Mouse (Mus musculus) kidney, adult 8-10 months (tissue): ENCODE data around the gene Chst4.
"Not testable (repeated sequence)": the region's sequence is repeated elsewhere in the genome, so short reads cannot be mapped to it uniquely, and the experiment has no call there.

Experiments used
- DNase-seq, 2 experiments: peaks; one replicate each; pipeline ENCODE4 v3.0.0; 2022

Chst4 gene

DNA sequence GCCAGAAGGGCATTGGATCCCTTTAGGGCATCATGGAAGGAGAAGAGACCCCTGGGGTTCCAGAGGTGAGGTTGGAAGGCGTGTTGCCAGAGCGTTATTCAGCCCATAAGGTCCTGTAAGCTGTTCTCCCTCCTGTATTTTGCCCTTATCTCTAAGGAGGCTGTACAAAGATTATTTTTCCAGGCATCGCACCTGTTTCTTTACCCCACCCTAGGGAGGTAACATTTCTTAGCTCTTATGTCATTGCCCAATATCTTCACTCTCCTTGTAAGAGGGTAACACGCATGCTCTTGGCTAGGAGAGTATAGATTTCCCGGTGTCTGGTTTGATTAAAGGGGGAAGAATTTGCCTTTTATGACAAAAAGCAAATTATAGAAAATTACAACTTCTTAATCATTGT lies at the start of gene Chst4:
Chst4 (minus strand) TSS at position 82 of the 400 bp plus-strand sequence.
- DNase-seq = no peak

DNA sequence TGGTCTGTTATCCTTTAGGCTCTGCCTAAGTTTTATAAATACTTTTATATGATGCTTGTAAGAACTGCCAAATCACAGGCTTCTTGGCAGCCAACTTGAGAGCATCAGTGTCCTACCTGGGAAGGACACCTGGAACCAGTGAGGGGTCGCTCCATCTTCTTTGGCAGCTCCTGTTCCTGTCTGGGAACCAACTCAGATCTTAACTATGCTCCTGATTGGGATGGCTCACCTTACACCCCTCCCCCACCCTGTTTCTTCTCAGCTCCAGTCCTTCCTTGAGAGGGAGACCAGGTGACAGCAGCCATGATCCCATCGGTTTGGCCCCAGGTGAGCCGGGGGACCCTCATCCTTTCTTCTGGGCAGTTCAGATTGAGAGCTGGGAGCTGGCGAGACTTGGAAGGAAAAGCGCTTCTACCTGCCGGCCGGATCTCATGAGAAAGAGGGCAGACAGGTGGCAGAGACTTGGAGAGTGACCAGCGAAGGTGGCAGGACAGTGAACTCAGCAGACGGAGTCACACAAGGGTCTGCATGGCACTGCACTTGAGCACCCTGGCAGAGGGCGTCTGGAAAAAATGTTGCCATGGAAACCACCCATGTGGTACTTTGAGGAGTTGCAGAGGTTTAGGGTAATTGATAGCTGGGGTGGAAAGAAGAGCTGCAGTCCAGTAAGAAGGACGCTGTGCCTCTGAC lies 43.0 kb upstream of the Chst4 start:
- no peak for DNase-seq

DNA sequence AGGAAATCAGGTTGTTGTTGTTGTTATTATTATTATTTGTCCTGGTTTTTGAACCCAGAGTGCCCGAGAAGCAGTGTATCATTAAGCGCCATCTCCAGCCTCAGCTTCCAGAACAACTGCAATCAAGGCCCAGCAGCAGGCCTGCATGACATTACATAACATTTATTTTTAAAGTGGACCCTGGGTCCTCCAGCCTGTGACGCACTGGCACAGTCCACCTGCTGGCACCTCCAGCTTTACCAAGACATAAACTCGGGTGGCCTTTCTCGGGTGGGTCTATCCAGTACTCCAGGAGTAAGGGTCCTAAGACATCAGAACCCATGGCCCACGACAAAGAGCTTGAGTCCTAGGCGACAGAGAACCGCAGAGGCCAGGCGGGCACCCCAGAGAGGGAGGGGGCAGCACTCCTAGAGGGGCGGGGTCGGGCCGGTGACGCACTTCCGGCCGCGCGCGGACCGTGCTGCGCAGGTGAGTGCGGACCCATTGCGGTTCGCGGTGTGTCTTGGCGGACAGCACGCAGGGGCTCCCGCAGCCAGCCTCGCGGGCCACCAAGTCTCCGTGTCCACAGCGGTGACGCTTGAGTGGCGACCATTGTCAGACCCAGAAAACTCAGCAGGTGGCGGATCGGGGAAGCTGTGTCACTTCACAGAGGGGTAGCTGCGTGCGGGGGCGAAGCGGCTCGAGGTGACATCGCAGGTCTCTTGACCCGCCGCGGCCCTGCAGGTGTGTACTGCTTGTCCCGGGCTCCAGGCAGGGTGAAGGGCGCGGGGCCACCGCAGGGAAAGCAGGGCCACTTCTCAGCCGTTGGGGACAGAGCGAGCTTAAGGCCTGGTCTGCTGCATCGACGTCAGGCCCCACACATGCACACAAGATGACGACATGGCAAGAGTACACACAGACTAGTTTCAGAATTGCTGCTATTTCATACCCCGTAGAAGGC lies 40.0 kb upstream of the Chst4 start, which contains the start of gene Zfp612:
Zfp612 (plus strand) TSS at position 465 of the 940 bp plus-strand sequence.
- peak; percentile 52 to 67 for DNase-seq

DNA sequence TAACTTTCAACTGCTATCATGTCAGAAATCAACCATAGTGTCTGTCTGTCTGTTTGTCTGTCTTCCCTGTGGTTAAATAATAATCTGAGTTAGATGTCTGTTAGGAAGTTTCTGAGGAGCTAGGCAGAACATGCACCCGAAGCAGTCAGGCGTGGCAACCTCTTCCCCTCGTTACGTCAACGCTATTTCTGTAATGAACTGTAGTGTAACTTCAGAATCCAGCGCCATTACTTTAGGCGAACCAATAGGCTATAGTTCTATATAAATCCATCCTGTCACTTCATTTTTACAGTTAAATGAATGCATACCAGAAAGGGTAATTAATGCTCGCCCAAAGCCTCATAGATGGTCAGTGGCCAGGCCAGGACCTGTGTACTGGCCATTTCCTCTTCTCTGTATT lies 35.0 kb upstream of the Chst4 start:
- DNase-seq = peak in 1 of 2 experiments; percentile 20

DNA sequence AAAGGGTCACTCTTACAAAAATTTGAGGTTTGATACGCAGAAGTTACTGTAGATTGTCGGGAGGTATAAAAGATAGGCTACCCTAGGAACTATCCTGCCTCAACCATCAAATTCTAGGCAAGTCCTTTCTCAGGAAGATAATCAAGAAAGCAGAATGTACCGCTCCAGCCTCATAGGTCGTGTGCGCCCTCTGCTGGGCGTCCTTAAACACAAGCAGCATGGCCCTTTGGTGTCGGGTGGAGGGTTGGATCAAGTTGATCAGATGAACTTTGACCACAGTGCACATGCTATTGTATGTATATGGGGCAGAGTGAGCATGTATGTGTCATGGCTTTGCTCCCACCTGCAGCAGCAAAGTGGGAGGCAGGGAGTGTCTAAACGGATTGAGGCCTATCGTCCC lies 32.1 kb upstream of the Chst4 start:
- peak; percentile 11 to 54 for DNase-seq

DNA sequence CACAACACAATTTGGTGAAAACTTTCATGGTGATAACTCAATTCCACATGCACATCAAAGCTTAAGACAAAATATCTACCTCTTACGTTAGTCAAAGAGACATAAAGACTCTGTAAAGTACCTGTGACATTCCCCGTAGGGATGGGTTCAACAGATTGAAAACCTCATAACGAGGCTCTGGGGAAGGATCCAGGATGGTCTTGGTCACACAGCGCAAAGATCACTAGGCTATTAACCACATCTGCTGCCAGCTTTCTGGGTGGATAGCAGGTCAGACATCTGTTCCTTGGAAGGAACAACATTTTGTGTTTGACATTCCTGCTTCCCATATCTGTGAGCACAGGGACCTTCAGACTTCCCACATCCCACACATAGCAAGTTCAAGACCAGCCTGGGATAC lies 30.2 kb upstream of the Chst4 start:
- no peak for DNase-seq

DNA sequence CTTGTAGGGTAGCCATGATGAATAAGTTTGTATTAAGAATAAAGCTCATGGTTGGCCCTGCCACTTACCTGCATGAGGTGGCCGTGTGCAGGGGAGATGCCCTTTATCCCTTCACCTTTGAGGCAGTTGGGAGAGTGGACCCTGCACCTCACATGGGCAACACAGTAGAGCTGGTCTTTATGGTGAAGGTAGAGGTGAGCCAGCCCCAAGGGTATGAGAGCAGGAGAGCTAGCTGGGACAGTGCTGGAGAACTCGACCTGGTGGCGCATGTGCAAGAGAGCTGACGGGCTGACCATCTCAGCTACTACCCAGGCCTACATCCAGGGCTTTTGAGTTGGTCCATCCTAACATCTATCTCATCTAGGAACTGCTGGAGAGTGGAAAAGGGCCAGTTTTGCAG lies 26.1 kb upstream of the Chst4 start:
- DNase-seq = no peak

DNA sequence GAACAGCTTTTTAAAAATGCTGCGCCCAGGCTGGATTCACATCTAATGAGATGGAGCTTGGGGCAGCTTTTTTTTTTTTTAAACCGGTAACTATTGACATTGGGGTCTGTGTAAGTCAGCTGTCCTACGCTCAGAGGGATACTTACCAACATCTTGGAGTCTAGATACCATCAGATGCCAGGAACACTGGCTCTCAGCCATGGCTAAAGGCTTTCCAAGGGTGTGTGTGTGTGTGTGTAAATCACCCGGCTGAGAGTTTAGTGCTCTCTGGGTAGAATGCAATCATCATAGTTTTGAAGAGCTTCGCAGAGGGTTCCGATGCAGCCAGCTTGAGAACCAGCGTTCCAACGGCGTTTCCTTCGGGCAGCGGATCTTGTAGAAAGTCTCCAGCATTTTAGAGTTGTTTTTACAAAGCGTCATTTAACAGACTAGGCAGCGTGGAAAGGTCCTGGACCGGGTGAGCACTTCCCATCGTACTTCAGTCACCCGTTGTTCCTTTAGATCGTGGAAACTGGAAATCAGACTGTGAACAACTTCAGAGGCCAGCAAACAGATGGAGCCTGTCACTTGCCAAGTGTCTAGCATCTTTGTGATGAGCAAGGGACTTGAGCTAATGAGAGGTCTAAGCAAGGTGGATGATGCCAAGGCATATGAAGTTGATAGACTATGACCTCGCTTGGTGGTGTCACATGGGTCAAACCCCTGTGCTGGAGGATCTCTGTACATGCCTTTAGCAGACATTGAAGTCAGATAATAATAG lies 25.2 kb upstream of the Chst4 start:
- DNase-seq = no peak

DNA sequence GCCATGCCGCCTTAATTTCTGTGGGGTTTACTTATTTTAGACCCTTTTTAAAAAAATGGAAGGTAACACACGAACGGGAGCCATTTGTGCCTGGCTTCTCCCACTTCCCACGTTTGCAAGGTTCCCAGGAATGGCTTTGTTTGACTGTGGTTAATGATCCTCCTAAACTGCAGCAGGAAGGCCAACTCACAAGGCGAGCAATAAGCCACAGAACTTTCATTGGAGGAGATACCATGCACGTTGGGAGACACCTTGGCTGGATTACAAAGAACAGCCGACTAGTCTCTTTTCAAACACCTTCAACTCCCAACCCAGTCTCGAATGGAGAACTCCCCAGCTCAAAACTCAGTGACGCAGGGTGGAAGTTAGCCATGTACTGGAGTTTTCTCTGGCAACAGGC lies 24.6 kb upstream of the Chst4 start:
- no peak for DNase-seq

DNA sequence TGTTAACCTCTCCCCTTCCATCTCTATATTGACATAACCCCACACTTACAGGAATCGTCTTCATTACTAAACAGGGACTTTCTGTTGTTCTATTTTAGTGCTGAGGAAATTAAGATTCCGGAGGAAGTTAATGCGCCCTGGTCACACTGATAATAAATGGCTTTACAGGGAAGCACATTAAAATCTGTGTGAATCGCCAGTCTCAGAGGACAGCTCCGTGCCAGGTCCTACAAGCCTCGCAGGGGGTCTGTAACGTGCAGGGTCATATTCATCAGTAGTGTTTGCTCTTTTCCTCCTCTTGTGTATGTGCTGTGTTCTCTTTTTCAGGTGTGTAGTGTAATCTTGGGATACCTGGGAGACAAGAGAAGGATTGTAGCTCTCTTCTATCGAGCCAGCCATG lies 18.7 kb upstream of the Chst4 start:
- DNase-seq = no peak

DNA sequence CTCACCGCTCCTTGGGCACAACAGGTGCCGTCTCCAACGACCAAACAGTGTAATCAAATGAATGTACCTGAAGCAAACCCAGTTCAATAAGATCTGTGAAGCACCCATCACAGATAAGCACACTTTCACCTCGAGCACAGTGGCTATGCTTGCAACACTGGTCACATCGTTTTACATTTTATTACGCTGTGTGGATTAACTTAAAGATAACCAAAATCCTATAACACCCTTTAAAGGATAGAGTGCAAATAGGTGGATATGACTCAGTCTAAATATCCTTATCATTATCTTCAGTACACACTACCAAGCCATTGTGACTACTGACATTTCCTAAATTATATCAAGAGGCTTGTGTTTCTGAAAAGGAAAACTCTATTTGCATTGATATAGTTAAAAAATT lies 11.7 kb upstream of the Chst4 start:
- DNase-seq = no peak

DNA sequence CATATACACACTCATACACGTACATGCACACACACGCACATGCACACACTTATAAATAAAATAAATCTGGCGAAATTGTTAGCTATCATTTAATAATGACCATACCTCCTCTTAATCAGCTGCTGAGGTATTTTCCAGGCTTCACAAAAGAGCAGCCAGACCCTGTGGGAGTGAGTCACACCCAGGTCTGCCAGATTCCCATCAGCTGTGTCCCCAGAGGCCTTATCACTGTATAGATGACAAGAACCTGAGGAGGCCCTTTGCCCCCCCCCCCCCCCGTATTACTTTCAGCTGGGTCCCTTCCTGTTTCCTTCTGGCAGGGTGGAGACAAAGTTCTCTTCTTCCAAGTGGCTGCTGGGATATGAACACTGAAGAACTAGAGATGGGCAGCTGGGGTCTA lies 969 bp upstream of the Chst4 start:
- DNase-seq = no peak

DNA sequence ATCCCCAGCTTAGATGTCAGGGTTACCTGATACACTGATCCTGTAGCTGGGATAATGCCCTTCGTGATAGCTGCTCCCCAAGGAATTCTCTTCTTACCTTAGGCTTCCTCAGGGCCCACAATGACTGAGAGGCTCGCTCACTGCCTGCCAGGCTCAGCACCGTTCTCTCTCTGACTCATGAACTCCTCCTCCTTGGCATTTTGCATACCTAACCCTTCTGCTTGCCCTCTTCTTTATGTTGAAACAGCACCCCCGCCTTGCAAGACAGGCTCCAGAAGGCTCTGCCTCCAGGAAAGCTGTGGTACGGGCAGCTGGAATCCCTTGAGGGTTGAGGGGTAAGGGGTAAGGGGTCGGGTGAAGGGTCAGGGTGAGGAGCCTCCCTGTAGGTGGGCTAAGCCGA lies 324 bp downstream of the Chst4 start:
- no peak for DNase-seq

DNA sequence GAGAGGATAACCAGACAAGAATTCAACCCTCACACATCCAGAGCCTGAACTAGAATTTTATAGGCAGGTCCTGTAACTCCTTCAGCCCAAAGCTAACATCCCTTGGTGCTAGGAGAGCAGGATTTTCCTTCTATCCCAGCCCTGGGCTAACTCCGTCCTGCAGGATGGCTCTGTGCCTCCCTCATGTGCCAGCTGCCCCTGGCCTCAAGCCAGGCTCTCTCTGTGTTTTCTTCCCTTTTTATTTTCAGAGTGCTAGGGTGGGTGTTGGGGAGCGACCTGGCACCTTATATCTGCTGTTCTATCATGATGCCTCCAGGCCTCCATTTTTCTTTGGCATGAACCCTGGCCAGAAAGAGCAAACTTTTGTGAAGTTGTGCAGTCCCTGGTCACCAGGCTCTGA lies 3.4 kb downstream of the Chst4 start:
- no peak for DNase-seq

DNA sequence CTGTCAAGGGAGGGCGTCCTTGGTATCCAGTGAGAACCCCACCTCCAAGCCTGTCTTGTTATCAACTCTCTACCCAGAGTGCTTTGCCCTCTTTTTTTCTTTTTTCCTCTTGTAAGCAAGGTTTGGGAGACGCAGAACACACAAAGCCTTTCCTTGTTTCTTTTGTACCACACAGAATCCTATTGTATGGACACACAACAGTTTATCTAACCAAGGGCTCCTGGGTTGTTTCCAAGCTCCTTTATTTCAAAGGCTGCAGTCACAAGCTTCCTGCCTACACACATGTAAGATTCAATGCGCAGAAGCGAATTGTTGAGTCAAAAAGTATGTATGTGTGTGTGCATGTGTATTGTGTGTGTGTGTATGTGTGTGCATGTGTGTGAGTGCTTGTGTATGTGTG lies 5.2 kb downstream of the Chst4 start:
- DNase-seq = no peak

DNA sequence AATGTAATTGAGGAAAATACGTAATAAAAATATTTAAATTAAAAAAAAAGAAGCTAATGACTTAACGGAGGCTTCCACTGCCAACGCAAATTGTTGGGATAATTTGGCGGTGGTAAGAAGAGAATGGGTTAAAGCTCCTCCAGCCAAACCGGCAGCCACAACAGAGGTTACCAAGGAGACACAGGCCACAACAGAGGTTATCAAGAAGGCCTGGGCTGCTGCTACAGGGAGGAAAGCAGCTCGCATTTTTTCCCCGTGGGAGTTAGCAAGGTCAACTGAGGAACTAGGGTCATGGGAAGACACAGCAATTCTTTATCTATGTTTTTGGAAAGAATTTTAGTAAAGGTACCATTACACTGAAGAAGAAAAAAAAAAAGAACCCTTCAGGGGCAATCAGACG lies 5.8 kb downstream of the Chst4 start:
- DNase-seq = not testable (repeated sequence)

DNA sequence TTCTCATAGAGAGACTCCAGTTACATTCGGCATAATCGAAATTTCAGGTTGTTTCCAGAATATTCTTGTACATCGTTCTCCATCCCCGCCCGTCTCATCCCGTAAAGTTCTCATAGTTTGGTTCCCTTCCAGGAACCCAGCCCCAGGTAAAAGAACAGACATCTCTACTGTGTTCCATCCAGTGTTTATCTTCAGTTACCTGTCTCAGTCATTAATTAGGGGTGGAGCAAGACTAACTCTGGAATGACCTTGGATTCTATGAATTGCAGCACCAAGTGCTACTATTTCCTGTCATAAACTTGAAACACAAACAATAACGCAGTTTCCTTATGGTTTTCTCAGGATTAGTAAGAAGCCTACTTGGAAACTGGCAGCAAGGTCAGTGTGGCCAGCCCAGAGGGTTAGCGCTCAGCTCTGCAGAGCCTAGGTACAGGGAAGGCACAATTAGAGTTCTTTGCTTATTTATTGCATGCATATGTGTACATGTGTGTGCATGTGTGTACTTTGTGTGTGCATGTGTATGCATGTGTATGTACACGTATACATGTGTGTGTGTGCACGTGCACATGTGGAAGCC lies 16.7 kb downstream of the Chst4 start:
- no peak for DNase-seq

DNA sequence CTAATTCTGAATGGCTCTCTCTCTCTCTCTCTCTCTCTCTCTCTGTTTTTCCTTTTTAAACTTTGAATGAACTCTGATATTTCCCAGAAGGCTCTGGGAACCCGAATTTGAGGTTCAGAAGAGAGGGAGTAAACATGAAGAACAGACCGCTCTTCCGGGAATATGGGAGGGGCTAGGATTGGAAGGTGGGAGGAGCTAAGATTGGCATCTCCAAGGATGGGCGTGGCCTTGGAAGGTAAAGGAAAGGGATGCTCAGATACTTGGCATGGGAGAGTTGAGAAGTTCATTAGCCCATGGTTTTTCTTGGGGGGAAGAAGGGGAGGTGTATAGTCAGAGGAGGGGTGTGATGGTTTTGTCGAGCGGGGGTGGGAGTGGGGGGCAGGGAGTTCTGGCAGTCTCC lies 17.5 kb downstream of the Chst4 start:
- no peak for DNase-seq

DNA sequence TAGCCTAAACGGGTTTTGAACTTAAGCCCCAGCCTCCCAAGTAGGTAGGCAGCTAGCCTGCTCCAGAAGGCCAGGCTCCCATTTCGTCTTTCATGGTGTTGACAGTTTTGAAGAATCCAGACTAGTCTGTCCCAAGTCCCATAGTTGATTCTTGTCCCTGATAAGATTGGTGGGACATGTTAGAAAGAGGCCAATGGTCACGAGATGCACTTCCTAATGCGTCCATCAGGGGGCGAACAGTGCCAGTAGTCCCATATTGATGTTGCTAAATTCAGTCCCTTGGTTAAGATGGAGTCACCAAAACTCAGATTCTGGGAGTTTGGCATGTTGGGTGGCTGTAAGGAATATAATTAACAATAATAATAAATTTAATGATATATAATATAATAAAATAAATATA lies 28.7 kb downstream of the Chst4 start:
- peak; percentile 25 to 57 for DNase-seq

DNA sequence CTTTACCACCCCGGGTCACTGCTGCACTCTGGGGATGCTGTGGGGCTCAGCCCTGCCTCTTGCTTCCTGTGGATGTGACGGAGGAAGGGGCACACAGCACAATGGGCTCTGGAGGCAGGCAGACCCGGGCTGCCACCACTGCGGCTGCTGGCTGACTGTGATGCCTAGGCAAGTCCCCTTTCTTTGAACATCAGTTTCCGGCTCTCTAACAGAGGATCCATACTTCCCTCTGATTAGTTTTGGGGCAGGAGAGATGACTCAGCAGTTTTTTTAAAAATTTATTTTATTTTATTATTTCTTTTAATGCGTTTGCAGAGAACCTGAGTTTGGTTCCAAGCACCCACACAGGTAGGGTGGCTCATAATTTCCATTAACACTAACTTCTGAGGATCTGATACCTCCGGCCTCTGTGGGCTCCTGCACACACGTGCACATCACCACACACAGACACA lies 30.5 kb downstream of the Chst4 start:
- no peak for DNase-seq

DNA sequence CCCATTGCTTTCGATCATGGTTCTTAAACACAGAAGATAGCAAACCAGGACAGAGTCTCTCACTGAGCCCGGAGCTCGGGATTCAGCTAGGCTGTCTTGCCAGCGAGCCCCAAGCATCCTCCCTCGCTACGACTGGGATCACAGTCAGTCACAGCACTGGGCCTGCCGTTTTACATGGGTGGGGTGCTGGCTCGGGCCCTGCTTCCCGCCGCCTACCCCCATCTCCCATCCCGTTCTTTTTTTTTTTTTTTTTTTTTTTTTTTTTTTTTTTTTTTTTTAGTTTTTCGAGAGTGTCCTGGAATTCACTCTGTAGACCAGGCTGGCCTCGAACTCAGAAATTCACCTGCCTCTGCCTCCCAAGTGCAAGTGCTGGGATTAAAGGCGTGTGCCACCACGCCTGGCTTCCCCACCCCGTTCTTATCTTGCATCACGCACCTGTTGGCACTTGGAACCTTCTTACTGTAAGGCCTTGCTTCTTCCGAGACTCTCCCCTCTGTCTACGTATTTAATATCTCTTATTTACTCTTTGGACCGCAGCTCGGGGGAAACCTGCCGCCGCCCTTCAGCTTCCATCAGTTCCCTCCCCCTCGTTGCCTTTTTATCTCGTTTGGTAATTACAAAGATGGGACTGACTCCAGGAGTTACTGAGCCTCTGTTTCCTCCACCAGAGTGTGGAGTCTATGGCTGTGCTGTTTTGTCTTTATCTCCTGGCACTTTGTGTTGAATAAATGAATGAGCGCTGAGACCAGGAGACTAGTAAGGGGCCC lies 31.1 kb downstream of the Chst4 start:
- DNase-seq = no peak
